Mouse (Mus musculus): Measurements from ENCODE around the gene Gm17720. TPM values are rescaled to one million over a fixed set of nuclear protein-coding genes. Genes with fewer than 3 reads are reported as not detected.
A peak's percentile ranks its signal among the peaks of the same experiment; 100 is the strongest.

Gene Gm17720
- polyA plus RNA-seq (2015; fragmentation: Nextera tagmentation; extraction: Ambion mirVana) = not detected in 2 replicates

DNA sequence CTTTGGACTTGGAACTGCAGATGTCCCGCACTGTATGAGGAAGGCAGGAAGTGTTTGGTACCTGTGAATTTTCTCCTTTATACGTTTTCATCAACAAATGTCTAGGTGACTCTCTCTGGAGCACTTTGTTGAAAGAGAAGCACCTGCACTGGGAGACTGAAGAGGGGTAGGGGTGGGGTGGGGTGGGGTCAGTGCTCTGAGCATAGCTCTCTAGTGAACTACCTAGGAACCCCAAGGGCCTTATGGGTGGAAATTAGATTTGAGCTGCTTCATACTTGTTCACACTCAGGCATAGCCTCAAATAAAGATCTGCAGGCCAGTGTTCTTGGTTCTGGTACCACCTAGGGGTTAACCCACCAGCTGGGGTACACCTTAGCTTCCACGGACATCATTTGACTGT, at the start of gene Gm17720:
Gene Gm17720 (minus strand): TSS at position 101 of the 400 bp plus-strand sequence.
- H3K27me3 ChIP-seq = no peaks in the 10 kb centered on the region
- no peak within 1 kb of the TSS for H3K4me3 ChIP-seq (replicated peaks)
- ATAC-seq (ENCODE audit: insufficient number of reproducible peaks, low FRiP score, low TSS enrichment, low read depth) = no peak
- no peaks in the 10 kb centered on the region for H3K36me3 ChIP-seq
- H3K9ac ChIP-seq = no peak within 1 kb of the TSS
- H3K4me1 ChIP-seq = no peaks in the 10 kb centered on the region
- H3K4me2 ChIP-seq (replicated peaks) = no peak within 1 kb of the TSS
- H3K9me3 ChIP-seq (replicated peaks) = no peaks in the 10 kb centered on the region
- WGBS = 86% methylated on average over 3 of the region's 3 CpGs
- H3K27ac ChIP-seq (replicated peaks) = no peak within 1 kb of the TSS

DNA sequence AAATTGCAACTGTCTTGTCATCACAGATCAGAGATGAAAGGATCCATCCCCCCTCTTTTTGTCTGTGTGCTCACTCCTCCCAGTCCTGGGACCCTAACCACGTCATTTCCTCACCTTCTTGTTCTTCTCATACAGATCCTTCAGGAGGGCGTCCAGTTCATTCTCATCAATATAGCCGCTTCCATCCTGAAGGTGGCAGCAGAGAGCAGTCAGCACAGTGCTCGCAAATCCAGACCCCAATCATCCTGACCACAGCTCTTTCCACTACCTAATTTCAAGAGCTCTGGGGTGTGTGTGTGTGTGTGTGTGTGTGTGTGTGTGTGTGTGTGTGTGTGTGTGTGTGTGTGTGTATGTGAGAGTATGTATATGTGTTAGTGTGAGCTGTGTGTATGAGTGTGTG, 43.0 kb upstream of the Gm17720 start:
- Histone ChIP-seq H3K4me3 (replicated peaks) (no peak overlapping the region), H3K27ac (replicated peaks) (no peak overlapping the region), H3K4me2 (replicated peaks) (no peak overlapping the region), H3K9ac (no peak overlapping the region), H3K36me3 (no peaks in the 10 kb centered on the region), H3K4me1 (no peaks in the 10 kb centered on the region), H3K9me3 (replicated peaks) (no peaks in the 10 kb centered on the region), H3K27me3 (no peaks in the 10 kb centered on the region)
- ATAC-seq (ENCODE audit: insufficient number of reproducible peaks, low FRiP score, low TSS enrichment, low read depth) = no peak
- WGBS = 0% methylated on average over 4 of the region's 4 CpGs

DNA sequence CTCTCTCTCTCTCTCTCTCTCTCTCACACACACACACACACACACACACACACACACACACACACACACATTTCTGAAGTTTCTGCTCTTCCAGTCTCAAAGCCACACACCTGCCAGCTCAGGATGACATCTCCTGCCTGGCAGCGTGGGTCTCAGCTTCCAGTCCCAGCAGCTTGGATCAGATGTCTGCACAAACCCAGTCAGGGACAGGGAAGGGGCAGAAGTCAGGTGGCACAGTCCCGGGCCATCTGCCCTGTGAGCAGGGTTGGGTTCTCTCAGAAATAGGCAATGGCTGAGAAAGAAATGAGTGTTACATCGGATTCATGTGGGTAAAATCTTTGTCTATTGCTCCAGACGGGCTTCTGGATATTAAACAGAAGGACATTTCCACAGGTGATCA, 38.2 kb upstream of the Gm17720 start:
- Histone ChIP-seq H3K4me2 (replicated peaks) (no peak overlapping the region), H3K4me3 (replicated peaks) (no peak overlapping the region), H3K9ac (no peak overlapping the region), H3K27me3 (no peaks in the 10 kb centered on the region), H3K9me3 (replicated peaks) (no peaks in the 10 kb centered on the region), H3K27ac (replicated peaks) (no peak overlapping the region), H3K4me1 (no peaks in the 10 kb centered on the region), H3K36me3 (no peaks in the 10 kb centered on the region)
- no peak for ATAC-seq (ENCODE audit: insufficient number of reproducible peaks, low FRiP score, low TSS enrichment, low read depth)
- WGBS = 66% methylated on average over 4 of the region's 4 CpGs

DNA sequence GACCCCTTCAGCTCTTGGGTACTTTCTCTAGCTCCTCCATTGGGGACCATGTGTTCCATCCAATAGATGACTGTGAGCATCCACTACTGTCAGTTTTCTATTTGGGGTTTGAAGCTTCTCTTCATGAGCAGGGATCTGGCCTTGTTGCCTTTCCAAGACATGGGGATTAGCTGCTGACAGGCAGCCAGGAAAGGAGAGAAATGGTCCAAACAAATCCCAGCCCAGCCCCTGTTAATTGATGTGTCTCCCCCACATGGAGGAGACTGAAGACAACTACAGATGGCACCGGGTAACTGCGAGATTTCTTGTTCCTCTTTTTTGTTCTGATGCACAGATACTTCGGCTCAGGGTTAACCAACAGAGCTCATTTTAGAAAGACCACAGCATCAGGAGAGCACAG, 37.6 kb upstream of the Gm17720 start:
- no peak overlapping the region for H3K4me2 ChIP-seq (replicated peaks)
- 65% methylated on average over 3 of the region's 3 CpGs for WGBS
- no peak overlapping the region for H3K27ac ChIP-seq (replicated peaks)
- H3K9ac ChIP-seq = no peak overlapping the region
- H3K36me3 ChIP-seq = no peaks in the 10 kb centered on the region
- no peak overlapping the region for H3K4me3 ChIP-seq (replicated peaks)
- H3K9me3 ChIP-seq (replicated peaks) = no peaks in the 10 kb centered on the region
- H3K4me1 ChIP-seq = no peaks in the 10 kb centered on the region
- ATAC-seq (ENCODE audit: insufficient number of reproducible peaks, low FRiP score, low TSS enrichment, low read depth) = no peak
- H3K27me3 ChIP-seq = no peaks in the 10 kb centered on the region

DNA sequence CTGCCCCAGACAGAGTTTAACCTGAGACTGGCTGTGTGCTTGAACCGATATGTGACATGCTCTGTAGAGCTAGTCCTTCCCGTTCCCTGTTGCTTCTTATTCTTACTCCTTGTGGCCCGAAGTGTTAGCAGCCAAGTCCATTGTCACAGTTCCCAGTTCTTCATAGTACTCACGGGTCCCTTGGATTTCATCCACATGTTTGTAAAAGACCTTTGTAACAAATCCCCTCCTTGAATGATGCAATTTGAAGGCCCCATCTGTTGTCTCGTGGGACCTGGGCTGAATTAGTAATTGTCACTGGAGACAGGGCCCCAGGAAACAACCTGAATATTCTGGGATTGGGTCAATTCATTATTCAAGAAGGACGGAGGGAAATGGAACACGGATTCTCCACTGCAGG, 33.0 kb upstream of the Gm17720 start:
- H3K4me3 ChIP-seq (replicated peaks) = no peak overlapping the region

DNA sequence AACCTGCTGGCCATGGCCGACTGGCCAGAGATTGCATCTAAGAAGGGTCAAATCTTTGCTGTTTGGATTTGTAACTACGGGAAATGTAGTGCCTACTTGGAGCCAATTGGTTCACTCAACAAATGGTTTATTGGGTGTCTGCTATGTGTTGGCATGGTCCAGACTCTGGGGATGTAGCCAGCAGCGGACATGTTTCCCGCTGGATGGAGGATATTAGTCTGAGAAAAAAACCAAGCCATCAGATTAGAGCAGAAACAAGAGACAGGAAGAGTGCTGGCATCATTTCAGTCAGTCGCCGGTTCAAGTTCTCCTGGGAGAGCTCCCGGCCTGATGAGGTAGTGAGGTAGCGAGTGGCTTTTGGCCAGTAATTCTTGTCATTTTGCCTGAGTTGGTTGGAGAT, 31.7 kb upstream of the Gm17720 start:
- no peak for ATAC-seq (ENCODE audit: insufficient number of reproducible peaks, low FRiP score, low TSS enrichment, low read depth)
- Histone ChIP-seq H3K36me3 (no peaks in the 10 kb centered on the region), H3K27ac (replicated peaks) (no peak overlapping the region), H3K4me3 (replicated peaks) (no peak overlapping the region), H3K9ac (no peak overlapping the region), H3K9me3 (replicated peaks) (no peaks in the 10 kb centered on the region), H3K4me1 (no peaks in the 10 kb centered on the region), H3K27me3 (no peaks in the 10 kb centered on the region), H3K4me2 (replicated peaks) (no peak overlapping the region)
- WGBS = 88% methylated on average over 8 of the region's 8 CpGs

More for the DNA sequence above, 33.0 kb upstream of the Gm17720 start:
- ATAC-seq (ENCODE audit: insufficient number of reproducible peaks, low FRiP score, low TSS enrichment, low read depth) = no peak
- H3K4me1 ChIP-seq = no peaks in the 10 kb centered on the region
- no peak overlapping the region for H3K9ac ChIP-seq
- 70% methylated on average over 7 of the region's 7 CpGs for WGBS
- H3K4me2 ChIP-seq (replicated peaks) = no peak overlapping the region
- no peak overlapping the region for H3K27ac ChIP-seq (replicated peaks)
- H3K27me3 ChIP-seq = no peaks in the 10 kb centered on the region
- H3K36me3 ChIP-seq = no peaks in the 10 kb centered on the region
- no peaks in the 10 kb centered on the region for H3K9me3 ChIP-seq (replicated peaks)

DNA sequence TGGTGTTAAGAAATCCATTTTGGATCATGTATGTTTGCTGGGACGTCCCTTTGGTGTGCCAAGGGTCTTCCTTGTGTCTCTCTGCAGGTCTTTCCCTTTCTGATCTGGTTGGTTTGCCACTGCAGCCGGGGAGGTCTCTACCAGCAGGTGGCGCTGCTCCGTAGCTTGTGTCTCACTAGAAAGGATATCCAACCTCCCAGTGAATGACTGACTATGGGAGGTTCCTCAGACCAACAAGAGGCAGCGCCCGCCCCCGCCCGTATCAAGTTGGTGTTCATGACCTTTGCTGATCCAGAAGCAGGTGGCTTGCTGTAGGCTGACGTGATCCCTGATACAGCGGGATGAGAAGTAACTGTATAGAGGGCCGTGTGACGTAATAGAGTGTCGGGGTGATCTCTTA, 28.0 kb upstream of the Gm17720 start:
- Histone ChIP-seq H3K4me1 (no peaks in the 10 kb centered on the region), H3K4me3 (replicated peaks) (no peak overlapping the region), H3K9ac (no peak overlapping the region), H3K27me3 (no peaks in the 10 kb centered on the region), H3K4me2 (replicated peaks) (no peak overlapping the region), H3K27ac (replicated peaks) (no peak overlapping the region), H3K36me3 (no peaks in the 10 kb centered on the region), H3K9me3 (replicated peaks) (no peaks in the 10 kb centered on the region)
- 24% methylated on average over 13 of the region's 13 CpGs for WGBS
- 0 out of 2 replicates have a peak, but pooled peaks have one; percentile 29 for ATAC-seq (ENCODE audit: insufficient number of reproducible peaks, low FRiP score, low TSS enrichment, low read depth)

DNA sequence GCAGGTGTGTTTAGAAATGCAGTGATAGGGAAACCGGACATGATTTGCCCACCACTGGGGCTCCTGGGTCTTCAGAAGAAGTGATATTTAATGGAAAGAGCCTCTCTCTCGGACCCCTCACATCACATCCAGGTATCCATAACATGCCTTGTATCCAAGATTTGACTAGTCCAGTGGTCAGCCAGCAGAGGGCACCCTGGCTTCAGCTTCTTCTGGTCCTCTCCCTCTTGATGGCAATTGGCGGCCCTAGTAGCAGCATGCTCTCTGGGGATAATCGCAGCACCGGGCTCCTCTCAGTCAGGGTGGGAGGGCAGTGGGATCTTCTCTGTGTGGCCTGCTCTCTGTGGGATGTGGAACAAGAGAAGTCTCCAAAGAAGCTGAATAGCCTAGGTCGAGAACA, 17.2 kb upstream of the Gm17720 start:
- Histone ChIP-seq H3K9me3 (replicated peaks) (no peaks in the 10 kb centered on the region), H3K4me2 (replicated peaks) (no peak overlapping the region), H3K9ac (no peak overlapping the region), H3K27ac (replicated peaks) (no peak overlapping the region), H3K4me3 (replicated peaks) (no peak overlapping the region), H3K36me3 (no peaks in the 10 kb centered on the region), H3K4me1 (no peaks in the 10 kb centered on the region), H3K27me3 (no peaks in the 10 kb centered on the region)
- WGBS = 38% methylated on average over 6 of the region's 6 CpGs
- ATAC-seq (ENCODE audit: insufficient number of reproducible peaks, low FRiP score, low TSS enrichment, low read depth) = no peak

DNA sequence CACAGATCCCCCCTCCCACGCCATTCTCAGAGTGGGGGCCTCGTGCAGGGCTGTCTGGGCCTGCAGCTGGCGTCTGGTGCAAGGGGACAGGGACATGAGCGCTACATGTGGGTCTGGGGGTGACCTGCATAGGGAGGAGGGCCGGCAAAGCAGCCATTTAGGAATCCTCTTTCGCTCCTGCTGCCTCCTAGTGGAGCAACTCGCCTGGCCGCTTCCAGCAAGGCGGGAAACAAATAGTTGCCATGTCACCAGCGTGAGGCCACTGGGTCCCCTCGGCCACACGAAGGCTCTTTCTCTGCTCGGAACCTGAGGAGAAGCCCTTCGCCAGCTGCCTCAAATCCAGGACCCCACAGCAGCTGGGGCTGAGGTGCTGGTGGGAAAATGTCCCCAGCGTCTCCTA, 877 bp downstream of the Gm17720 start:
- Histone ChIP-seq H3K36me3 (no peaks in the 10 kb centered on the region), H3K27ac (replicated peaks) (no peak overlapping the region), H3K9ac (no peak overlapping the region), H3K27me3 (no peaks in the 10 kb centered on the region), H3K9me3 (replicated peaks) (no peaks in the 10 kb centered on the region), H3K4me1 (no peaks in the 10 kb centered on the region), H3K4me2 (replicated peaks) (no peak overlapping the region), H3K4me3 (replicated peaks) (no peak overlapping the region)
- 83% methylated on average over 15 of the region's 15 CpGs for WGBS
- ATAC-seq (ENCODE audit: insufficient number of reproducible peaks, low FRiP score, low TSS enrichment, low read depth) = no peak

DNA sequence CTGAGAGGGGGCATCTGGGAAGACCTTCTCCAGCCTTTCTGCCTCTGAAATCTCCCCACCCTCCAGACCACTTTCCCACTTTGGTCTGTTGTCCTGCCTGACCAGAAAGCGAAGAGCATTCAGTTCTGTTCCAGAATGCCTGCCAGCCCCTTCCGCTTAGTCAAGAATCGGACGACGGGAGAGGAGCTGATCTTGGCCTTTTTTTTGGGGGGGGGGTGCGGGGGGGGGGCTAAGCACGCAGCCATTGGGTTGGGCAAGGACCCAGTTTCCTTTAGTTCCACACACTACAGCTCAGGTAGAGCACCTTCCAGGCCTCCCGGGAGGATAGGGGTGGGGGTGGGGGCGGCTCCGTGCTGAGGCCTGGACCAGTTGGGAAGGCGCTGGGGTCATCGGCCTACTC, 1.6 kb downstream of the Gm17720 start, which contains the start of gene Gm21964:
Gene Gm21964 (plus strand): TSS at position 301 of the 400 bp plus-strand sequence.
- ATAC-seq (ENCODE audit: insufficient number of reproducible peaks, low FRiP score, low TSS enrichment, low read depth) = no peak
- no peaks in the 10 kb centered on the region for H3K9me3 ChIP-seq (replicated peaks)
- no peak within 1 kb of the TSS for H3K4me3 ChIP-seq (replicated peaks)
- H3K4me2 ChIP-seq (replicated peaks) = no peak within 1 kb of the TSS
- no peak within 1 kb of the TSS for H3K9ac ChIP-seq
- H3K27ac ChIP-seq (replicated peaks) = no peak within 1 kb of the TSS
- H3K4me1 ChIP-seq = no peaks in the 10 kb centered on the region
- H3K36me3 ChIP-seq = no peaks in the 10 kb centered on the region
- H3K27me3 ChIP-seq = no peaks in the 10 kb centered on the region
- WGBS = 86% methylated on average over 12 of the region's 12 CpGs

DNA sequence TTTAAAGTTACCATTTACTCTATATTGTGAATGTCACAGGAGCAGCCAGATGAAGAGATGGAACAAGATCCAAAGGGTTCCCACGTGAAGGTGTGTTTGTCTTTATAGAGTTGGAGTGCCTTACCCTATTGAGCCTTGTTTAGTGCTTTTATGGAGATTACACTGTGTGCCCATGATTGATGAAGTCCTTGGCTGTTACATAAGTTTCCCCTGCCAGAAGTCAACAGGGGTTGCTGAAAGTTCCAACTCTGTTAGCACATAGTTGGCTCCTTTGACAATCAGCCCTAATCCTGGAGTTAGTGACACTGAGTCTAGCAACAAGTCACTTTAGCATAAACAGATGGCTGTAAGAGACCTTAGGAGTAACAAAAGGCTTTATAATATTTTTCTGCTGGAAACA, 10.7 kb downstream of the Gm17720 start:
- H3K4me2 ChIP-seq (replicated peaks) = no peak overlapping the region
- no peak for ATAC-seq (ENCODE audit: insufficient number of reproducible peaks, low FRiP score, low TSS enrichment, low read depth)
- H3K9me3 ChIP-seq (replicated peaks) = 0 out of 2 replicates have a peak, but pooled peaks cover 7% of the 10 kb centered on the region
- no peak overlapping the region for H3K27ac ChIP-seq (replicated peaks)
- H3K36me3 ChIP-seq = peaks cover 24% of the 10 kb centered on the region
- no peaks in the 10 kb centered on the region for H3K4me1 ChIP-seq
- WGBS = 59% methylated on average over 1 of the region's 1 CpGs
- H3K27me3 ChIP-seq = no peaks in the 10 kb centered on the region
- no peak overlapping the region for H3K4me3 ChIP-seq (replicated peaks)
- no peak overlapping the region for H3K9ac ChIP-seq

DNA sequence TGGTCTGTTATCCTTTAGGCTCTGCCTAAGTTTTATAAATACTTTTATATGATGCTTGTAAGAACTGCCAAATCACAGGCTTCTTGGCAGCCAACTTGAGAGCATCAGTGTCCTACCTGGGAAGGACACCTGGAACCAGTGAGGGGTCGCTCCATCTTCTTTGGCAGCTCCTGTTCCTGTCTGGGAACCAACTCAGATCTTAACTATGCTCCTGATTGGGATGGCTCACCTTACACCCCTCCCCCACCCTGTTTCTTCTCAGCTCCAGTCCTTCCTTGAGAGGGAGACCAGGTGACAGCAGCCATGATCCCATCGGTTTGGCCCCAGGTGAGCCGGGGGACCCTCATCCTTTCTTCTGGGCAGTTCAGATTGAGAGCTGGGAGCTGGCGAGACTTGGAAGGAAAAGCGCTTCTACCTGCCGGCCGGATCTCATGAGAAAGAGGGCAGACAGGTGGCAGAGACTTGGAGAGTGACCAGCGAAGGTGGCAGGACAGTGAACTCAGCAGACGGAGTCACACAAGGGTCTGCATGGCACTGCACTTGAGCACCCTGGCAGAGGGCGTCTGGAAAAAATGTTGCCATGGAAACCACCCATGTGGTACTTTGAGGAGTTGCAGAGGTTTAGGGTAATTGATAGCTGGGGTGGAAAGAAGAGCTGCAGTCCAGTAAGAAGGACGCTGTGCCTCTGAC, 20.0 kb downstream of the Gm17720 start:
- no peak for ATAC-seq (ENCODE audit: insufficient number of reproducible peaks, low FRiP score, low TSS enrichment, low read depth)
- 74% methylated on average over 11 of the region's 11 CpGs for WGBS

More for the DNA sequence above, 20.0 kb downstream of the Gm17720 start:
- Histone ChIP-seq H3K9me3 (replicated peaks) (no peaks in the 10 kb centered on the region), H3K4me3 (replicated peaks) (no peak overlapping the region), H3K27me3 (no peaks in the 10 kb centered on the region), H3K36me3 (peaks cover 32% of the 10 kb centered on the region), H3K4me2 (replicated peaks) (no peak overlapping the region), H3K27ac (replicated peaks) (no peak overlapping the region), H3K9ac (no peak overlapping the region), H3K4me1 (peaks cover 7% of the 10 kb centered on the region; the same call in 1 of the 2 replicates)
